Mouse (Mus musculus) CH12.LX (cell line): ENCODE measurements around the gene Mmp15.

Source experiments
- EP300 ChIP-seq: IDR thresholded peaks from 2 replicates; pipeline ENCODE4 v1.6.1; 2011; ENCODE audit warnings: low read length, improper control_type of control experiment
- MYC ChIP-seq: IDR thresholded peaks from 2 replicates; pipeline ENCODE4 v1.6.1; 2011; ENCODE audit warnings: low read depth, mild to moderate bottlenecking, improper control_type of control experiment, low read length
- NRF1 ChIP-seq: IDR thresholded peaks from 2 replicates; pipeline ENCODE4 v1.6.1; 2014; ENCODE audit warnings: low read depth, mild to moderate bottlenecking, inconsistent platforms, low read length, improper control_type of control experiment, moderate library complexity
- POLR2A ChIP-seq: IDR thresholded peaks from 2 replicates; pipeline ENCODE4 v1.6.1; 2011; ENCODE audit warnings: low read depth, mild to moderate bottlenecking, improper control_type of control experiment, low read length
- ZNF384 ChIP-seq: IDR thresholded peaks from 2 replicates; pipeline ENCODE4 v1.6.1; 2012; ENCODE audit warnings: low read depth, low read length, improper control_type of control experiment, inconsistent platforms

- TF ChIP-seq NRF1 (no peak), MYC (no peak), POLR2A (no peak), ZNF384 (no peak), EP300 (no peak)
These were observed 3.7 kb upstream of the Mmp15 start for GRCm38 (mm10) chr8:95348356-95348755.
